Mouse (Mus musculus) heart, postnatal 10 days (tissue): ENCODE measurements at regions not wholly inside any gene's neighbourhood (a gene's known extent, or its start where the extent isn't known, plus 50 kb on each side); places are given as distances from the start of the nearest gene placed in this dataset.
A peak's percentile ranks its signal among the peaks of the same experiment; 100 is the strongest.
"Not testable (repeated sequence)": the region's sequence is repeated elsewhere in the genome, so short reads cannot be mapped to it uniquely, and the experiment has no call there.

ENCODE experiments used
- DNase-seq, 2 experiments: peaks; one replicate each; pipeline ENCODE4 v3.0.0; 2021
- intact Hi-C: fragments of 180-260 bp; cut with DNase I; formaldehyde crosslinking; loops from one replicate; pipeline ENCODE4 v1.15.1; 2025

GRCm38 (mm10) chr2:53619681-53620080, 428.2 kb downstream of the Arl6ip6 start:
- intact Hi-C loops, result no loop called here

GRCm38 (mm10) chr2:53632816-53633474, 441.4 kb downstream of the Arl6ip6 start:
- DNase-seq, intact Hi-C loops: not testable (repeated sequence)

More at GRCm38 (mm10) chr2:53619681-53620080, 428.2 kb downstream of the Arl6ip6 start:
- DNase-seq, result no peak

- DNase-seq, result no peak
- intact Hi-C loops, result no loop called here
Observed at GRCm38 (mm10) chr2:53668599-53669372, 416.6 kb downstream of the Rprm start.

- intact Hi-C loops, result no loop called here
- DNase-seq, result no peak
Observed at GRCm38 (mm10) chr2:53680350-53681011, 404.9 kb downstream of the Rprm start.

GRCm38 (mm10) chr2:53682599-53682998, 402.8 kb downstream of the Rprm start:
- intact Hi-C loops, result no loop called here
- no peak for DNase-seq

GRCm38 (mm10) chr2:53687281-53687680, 398.1 kb downstream of the Rprm start:
- intact Hi-C loops, result no loop called here
- DNase-seq, result peak in 1 of 2 experiments; percentile 23

- DNase-seq, result no peak
- intact Hi-C loops, result no loop called here
Observed at GRCm38 (mm10) chr2:53689223-53689880, 396.0 kb downstream of the Rprm start.

- intact Hi-C loops, result no loop called here
- DNase-seq, result no peak
Observed at GRCm38 (mm10) chr2:53691580-53692118, 393.7 kb downstream of the Rprm start.

GRCm38 (mm10) chr2:53711213-53711612, 374.1 kb downstream of the Rprm start:
- DNase-seq, result peak; percentile 15 to 33
- intact Hi-C loops, result no loop called here

GRCm38 (mm10) chr2:53713106-53713640, 372.2 kb downstream of the Rprm start:
- DNase-seq, result no peak
- intact Hi-C loops, result no loop called here

- DNase-seq, result no peak
- intact Hi-C loops, result no loop called here
Observed at GRCm38 (mm10) chr2:53715017-53715416, 370.3 kb downstream of the Rprm start.

- DNase-seq, result no peak
- intact Hi-C loops, result no loop called here
Observed at GRCm38 (mm10) chr2:53723231-53723630, 362.1 kb downstream of the Rprm start.

GRCm38 (mm10) chr2:53728693-53729092, 356.7 kb downstream of the Rprm start:
- intact Hi-C loops, result no loop called here
- no peak for DNase-seq

- no peak for DNase-seq
- intact Hi-C loops, result no loop called here
Observed at GRCm38 (mm10) chr2:53730451-53730850, 354.9 kb downstream of the Rprm start.

GRCm38 (mm10) chr2:53763486-53763885, 321.9 kb downstream of the Rprm start:
- DNase-seq, result no peak
- intact Hi-C loops, result no loop called here

- DNase-seq, intact Hi-C loops: not testable (repeated sequence)
Observed at GRCm38 (mm10) chr2:53782035-53782434, 303.3 kb downstream of the Rprm start.

- intact Hi-C loops, DNase-seq: not testable (repeated sequence)
Observed at GRCm38 (mm10) chr2:53788599-53788998, 296.8 kb downstream of the Rprm start.

GRCm38 (mm10) chr2:53796605-53797004, 288.7 kb downstream of the Rprm start:
- intact Hi-C loops, result no loop called here
- DNase-seq, result no peak

- intact Hi-C loops, result no loop called here
- DNase-seq, result no peak
Observed at GRCm38 (mm10) chr2:53803666-53804065, 281.7 kb downstream of the Rprm start.

GRCm38 (mm10) chr2:53850815-53851528, 234.4 kb downstream of the Rprm start:
- intact Hi-C loops, result no loop called here

More at GRCm38 (mm10) chr2:53850815-53851528, 234.4 kb downstream of the Rprm start:
- no peak for DNase-seq
